Mouse (Mus musculus) yolk sac, embryonic 10.5 days (tissue): Measurements from ENCODE around the gene Ecm2.

Source experiments
- DNase-seq: peaks from one replicate; pipeline ENCODE4 v3.0.0-alpha.2; 2017; ENCODE audit warnings: low spot score

The Ecm2 gene

GRCm38 (mm10) chr13:49504510-49504909, at the start of gene Ecm2:
Gene Ecm2 (plus strand): TSS chr13:49504810.
- no peak for DNase-seq

- no peak for DNase-seq
These were observed 44.3 kb upstream of the Ecm2 start for GRCm38 (mm10) chr13:49460276-49460675.

GRCm38 (mm10) chr13:49460692-49461414, 43.8 kb upstream of the Ecm2 start:
- no peak for DNase-seq

- no peak for DNase-seq
These were observed 43.0 kb upstream of the Ecm2 start for GRCm38 (mm10) chr13:49461458-49462132.

GRCm38 (mm10) chr13:49462921-49463320, 41.7 kb upstream of the Ecm2 start:
- DNase-seq = no peak

GRCm38 (mm10) chr13:49465875-49466274, 38.7 kb upstream of the Ecm2 start:
- no peak for DNase-seq

GRCm38 (mm10) chr13:49466393-49467075, 38.1 kb upstream of the Ecm2 start:
- no peak for DNase-seq

- no peak for DNase-seq
These were observed 37.0 kb upstream of the Ecm2 start for GRCm38 (mm10) chr13:49467585-49467984.

- DNase-seq = no peak
These were observed 35.6 kb upstream of the Ecm2 start for GRCm38 (mm10) chr13:49469002-49469401.

GRCm38 (mm10) chr13:49470319-49470718, 34.3 kb upstream of the Ecm2 start:
- no peak for DNase-seq

GRCm38 (mm10) chr13:49470806-49471205, 33.8 kb upstream of the Ecm2 start:
- DNase-seq = no peak

- no peak for DNase-seq
These were observed 32.5 kb upstream of the Ecm2 start for GRCm38 (mm10) chr13:49471981-49472675.

- no peak for DNase-seq
These were observed 32.0 kb upstream of the Ecm2 start for GRCm38 (mm10) chr13:49472676-49473005.

- DNase-seq = no peak
These were observed 26.7 kb upstream of the Ecm2 start for GRCm38 (mm10) chr13:49477887-49478286.

- no peak for DNase-seq
These were observed 25.7 kb upstream of the Ecm2 start for GRCm38 (mm10) chr13:49478851-49479374.

- DNase-seq = no peak
These were observed 25.2 kb upstream of the Ecm2 start for GRCm38 (mm10) chr13:49479399-49479798.

GRCm38 (mm10) chr13:49480057-49480456, 24.6 kb upstream of the Ecm2 start:
- no peak for DNase-seq

- no peak for DNase-seq
These were observed 24.1 kb upstream of the Ecm2 start for GRCm38 (mm10) chr13:49480551-49480950.

GRCm38 (mm10) chr13:49485388-49485787, 19.2 kb upstream of the Ecm2 start:
- DNase-seq = no peak

GRCm38 (mm10) chr13:49492376-49493368, 11.9 kb upstream of the Ecm2 start, which contains the start of gene Tes3-ps:
Gene Tes3-ps (plus strand): TSS chr13:49493318.
- DNase-seq = no peak

- DNase-seq = no peak
These were observed 1.2 kb downstream of the Ecm2 start for GRCm38 (mm10) chr13:49505776-49506175.
